Mouse (Mus musculus): ENCODE measurements around the gene Sox8.

Gene Sox8

GRCm38 (mm10) chr17:25582076-25582475 lies 11.6 kb upstream of the Sox8 start:
- DNase-seq (ENCODE audit: low read depth in 1 of 2, low spot score in 2 of 2): no peak

GRCm38 (mm10) chr17:25579332-25580047 lies 9.0 kb upstream of the Sox8 start:
- DNase-seq (ENCODE audit: low read depth in 1 of 2, low spot score in 2 of 2): no peak

- DNase-seq (ENCODE audit: low read depth in 1 of 2, low spot score in 2 of 2): peak; percentile 84 to 92
These were observed 8.4 kb upstream of the Sox8 start, which contains the start of gene Lmf1 for GRCm38 (mm10) chr17:25578920-25579319. TSS of gene Lmf1 (plus strand) at chr17:25579085.

DNA sequence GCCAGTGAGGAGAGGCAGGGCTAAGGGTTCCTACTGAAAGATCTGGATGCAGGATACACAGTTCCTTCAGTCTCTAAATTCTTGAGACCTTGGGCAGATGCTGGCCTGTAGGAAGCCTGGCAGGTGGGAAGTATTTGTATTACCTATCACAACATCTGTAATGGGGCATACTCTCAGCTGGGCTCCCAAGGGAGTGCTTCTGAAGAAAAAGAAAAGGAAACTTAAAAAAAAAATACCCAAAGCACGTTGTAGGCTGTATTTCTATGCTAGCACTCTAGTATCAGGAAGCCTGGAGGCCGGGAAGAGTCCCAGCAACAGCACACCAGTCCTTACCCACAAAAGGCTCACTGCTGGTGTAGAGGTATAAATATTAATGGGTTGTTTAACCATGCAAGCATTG lies 7.2 kb upstream of the Sox8 start:
- no peak for DNase-seq (ENCODE audit: low read depth in 1 of 2, low spot score in 2 of 2)

DNA sequence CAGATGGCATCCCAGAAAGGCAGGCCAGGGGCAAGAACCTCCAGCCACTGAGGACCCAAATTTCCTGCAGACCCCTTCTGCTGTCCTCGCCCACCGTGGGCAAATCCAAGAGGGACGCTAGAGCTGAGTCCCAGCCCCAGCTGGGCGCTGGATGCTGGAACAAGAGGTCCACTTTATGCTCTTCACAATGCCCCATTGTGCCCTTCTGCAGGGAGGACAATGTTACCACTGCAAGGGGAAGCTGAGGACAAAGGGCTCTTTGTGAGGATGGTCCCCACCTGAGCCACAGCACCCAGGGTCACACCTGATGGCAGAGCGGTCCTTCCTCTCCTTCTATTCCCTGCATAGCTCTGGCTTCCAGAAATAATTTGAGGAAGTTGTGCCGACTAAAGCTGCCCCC lies 6.8 kb upstream of the Sox8 start:
- no peak for DNase-seq (ENCODE audit: low read depth in 1 of 2, low spot score in 2 of 2)

DNA sequence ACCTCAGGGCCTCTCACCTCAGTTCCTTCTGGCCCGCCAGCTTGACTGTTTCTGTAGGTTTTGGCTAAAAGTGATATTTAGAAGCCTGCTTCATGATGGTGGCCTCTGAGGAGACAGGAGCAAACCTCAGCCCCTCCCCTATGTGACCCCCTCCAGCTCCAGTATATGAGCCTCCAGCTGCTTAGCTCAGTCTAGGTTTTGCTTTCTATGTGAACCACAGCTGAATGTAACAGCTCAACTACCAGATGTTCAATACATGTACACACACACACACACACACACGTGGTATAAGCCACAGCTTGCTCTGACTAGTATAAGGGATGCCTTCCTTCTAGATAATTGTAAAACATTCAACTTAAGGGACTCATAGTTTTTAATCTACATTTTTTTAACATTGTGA lies 5.5 kb upstream of the Sox8 start:
- no peak for DNase-seq (ENCODE audit: low read depth in 1 of 2, low spot score in 2 of 2)

GRCm38 (mm10) chr17:25575208-25575971 lies 4.9 kb upstream of the Sox8 start:
- no peak for DNase-seq (ENCODE audit: low read depth in 1 of 2, low spot score in 2 of 2)

DNA sequence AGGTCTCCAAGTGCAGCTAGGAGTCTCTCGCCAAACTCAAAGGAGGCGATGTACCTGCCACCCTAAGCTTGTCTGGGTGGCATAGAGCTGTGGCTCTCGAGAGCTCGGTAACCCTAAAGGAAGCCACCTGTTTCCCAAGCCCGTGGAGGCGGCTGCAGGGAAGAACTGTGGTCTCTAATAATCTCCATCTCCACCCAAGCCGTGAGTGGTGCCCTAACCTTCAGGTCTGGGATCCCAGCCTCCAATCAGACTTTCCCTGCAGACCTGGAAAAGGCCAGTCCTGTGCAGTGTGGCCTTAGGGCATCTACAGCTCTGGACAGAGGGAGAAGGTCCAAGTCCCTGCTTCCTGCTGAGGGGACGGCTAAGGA lies 951 bp upstream of the Sox8 start:
- no peak for DNase-seq (ENCODE audit: low read depth in 1 of 2, low spot score in 2 of 2)

- DNase-seq (ENCODE audit: low read depth in 1 of 2, low spot score in 2 of 2): no peak
These were observed 446 bp downstream of the Sox8 start for GRCm38 (mm10) chr17:25569833-25570647.

DNA sequence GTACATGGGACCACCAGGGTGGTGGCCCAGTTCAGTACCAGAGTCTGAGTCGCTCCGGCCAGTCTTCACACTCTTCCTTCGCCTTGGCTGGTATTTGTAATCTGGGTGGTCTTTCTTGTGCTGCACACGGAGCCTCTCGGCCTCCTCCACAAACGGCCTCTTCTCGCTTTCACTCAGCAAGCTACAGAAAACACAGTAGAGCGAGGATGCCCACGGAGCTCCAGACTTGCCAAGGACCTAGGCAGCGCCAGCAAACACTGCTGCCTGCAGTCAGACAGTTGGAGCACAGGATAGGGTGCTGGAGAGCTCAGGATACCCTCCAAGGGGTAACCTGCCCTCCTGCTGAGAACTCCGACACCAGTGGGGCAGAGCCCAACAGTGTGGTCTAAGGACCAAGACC lies 1.6 kb downstream of the Sox8 start:
- no peak for DNase-seq (ENCODE audit: low read depth in 1 of 2, low spot score in 2 of 2)

GRCm38 (mm10) chr17:25568206-25568605 lies 2.3 kb downstream of the Sox8 start:
- DNase-seq (ENCODE audit: low read depth in 1 of 2, low spot score in 2 of 2): no peak

GRCm38 (mm10) chr17:25567745-25568144 lies 2.7 kb downstream of the Sox8 start:
- DNase-seq (ENCODE audit: low read depth in 1 of 2, low spot score in 2 of 2): peak in 1 of 2 experiments; percentile 46

DNA sequence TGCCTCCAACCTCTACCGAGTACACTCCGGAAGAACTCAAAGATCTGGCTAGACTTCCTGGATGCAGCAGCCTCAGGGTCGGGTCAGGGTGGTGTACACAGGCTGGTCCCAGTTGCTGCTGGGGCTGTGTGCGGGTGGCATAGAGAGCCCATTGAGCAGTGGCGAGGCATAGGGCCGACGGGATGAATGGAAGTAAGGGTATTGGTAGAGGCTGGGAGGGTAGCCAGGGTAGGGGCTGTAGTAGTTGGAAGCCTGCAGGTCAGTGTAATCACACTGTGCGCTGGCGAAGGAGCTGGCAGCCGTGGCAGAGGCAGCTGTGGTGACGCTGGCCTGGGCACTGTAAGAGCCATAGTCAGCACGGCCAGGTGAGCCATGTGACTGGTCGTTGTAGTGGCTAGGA lies 3.2 kb downstream of the Sox8 start:
- DNase-seq (ENCODE audit: low read depth in 1 of 2, low spot score in 2 of 2): no peak

DNA sequence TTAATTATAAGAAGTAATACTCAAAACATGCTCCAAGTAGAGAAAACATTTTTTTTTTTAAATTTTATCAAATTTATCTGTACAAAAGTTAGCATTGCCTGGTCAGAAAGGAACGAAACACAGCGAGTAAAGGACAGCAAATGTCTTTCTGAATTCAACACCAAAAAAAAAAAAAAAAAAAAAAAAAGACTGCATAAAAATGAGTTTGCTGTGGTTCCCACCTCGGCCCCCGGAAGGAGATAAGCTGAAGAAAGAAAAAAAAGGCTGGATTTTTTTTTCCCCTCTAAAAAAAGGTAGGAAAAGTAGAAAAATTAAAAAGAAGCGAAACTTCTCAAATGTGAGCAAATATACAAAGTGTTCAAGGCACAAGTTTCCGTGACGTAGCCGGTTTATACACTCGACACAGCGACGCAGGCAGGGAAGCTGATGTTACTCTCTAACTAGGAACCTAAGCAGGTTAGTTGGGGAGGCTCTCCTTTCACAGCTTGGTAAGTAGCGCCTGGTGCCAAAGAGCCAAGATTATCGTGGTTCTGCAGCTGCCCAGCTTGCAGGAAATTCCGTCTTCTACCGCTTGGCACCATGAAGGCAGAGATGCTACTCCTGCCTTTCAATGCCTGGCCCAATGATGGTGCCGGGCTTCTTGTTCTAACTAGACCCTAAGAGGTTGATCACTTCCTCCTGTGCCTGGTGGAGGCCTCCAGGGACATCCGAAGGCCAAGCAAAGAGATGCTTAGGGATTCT lies 4.5 kb downstream of the Sox8 start:
- no peak for DNase-seq (ENCODE audit: low read depth in 1 of 2, low spot score in 2 of 2)

DNA sequence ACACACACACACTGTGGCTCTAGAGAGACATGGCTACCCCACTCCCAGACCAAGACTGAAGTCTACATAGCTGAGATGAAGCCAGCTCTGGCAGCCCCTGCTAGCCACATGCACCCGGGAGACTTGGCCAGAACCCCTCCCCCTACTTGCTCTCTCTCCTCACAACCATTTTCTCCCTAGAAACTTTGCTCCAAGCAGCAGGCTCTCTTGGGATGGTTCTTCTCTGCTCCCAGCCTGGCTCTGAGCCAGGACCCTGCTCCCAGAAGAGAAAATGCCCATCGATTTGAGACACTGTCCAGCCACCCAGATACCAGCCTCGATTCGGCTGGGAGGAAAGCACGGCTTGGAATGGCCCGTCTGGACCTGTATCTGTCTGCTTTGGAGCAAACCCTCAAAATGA lies 5.2 kb downstream of the Sox8 start:
- DNase-seq (ENCODE audit: low read depth in 1 of 2, low spot score in 2 of 2): no peak

DNA sequence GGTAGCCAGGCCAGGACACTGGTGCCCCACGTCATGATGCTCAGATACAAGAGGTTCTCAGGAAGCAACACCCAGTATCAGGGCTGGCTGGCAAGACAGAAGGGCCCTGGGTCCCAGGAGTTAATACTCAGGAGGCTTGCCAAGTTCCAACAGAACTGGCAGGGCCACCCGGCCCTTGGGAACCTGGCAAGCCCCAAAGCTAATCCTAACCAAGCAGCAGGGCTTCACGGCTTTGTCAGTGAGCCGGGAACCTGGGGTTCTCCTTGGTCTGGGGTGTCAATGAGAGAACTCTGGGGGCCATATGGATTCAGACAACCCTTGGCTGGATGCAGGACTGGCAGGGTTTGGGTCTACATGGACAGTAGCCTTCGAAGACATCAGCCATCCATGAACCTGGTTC lies 6.0 kb downstream of the Sox8 start:
- DNase-seq (ENCODE audit: low read depth in 1 of 2, low spot score in 2 of 2): no peak

GRCm38 (mm10) chr17:25561223-25562028 lies 9.1 kb downstream of the Sox8 start:
- DNase-seq (ENCODE audit: low read depth in 1 of 2, low spot score in 2 of 2): no peak

DNA sequence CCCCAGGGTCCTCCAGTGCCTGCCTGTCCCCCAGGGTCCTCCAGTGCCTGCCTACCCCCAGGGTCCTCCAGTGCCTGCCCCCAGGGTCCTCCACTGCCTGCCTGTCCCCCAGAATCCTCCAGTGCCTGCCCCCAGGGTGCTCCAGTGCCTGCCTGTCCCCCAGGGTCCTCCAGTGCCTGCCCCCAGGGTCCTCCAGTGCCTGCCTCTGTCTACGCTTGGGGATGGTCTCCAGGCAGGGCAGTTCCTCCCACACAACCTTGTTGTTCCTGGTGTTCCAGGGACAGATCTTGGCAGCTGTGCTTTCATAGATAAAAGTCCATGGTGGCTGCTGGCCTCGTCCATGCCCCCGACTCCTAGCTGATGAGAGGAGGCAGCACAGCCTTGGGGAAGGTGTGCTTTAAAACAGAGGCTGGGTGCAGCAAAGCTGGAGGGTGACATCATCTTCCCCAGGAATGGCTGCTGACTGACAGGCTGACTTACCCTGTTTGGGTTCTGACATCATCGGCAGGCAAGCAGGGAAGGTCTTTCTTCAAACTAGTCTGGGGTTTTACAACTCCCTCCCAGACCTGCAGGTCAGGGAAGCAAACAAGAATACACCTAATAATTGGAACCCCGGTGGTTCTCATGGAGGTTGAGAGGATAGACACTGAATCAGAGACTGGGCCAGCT lies 9.8 kb downstream of the Sox8 start:
- DNase-seq (ENCODE audit: low read depth in 1 of 2, low spot score in 2 of 2): no peak

DNA sequence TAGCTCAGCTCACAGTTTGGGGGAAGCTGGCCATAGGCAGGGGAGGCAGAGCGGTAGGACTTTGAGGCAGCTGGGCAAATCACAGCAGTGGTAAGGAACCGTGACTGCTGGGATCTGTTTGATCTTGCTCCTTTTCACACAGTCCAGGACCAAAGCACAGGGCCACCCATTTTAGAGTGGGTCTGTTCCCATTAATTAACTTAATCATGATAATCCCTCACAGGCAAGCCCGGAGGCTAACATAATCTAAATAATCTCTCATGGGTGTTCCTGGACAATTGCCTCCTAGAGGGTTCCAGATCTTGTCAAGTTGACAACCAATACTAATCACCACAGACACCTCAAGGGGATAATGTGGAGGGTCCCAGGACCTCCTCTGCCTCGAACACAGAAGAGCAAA lies 10.9 kb downstream of the Sox8 start:
- DNase-seq (ENCODE audit: low read depth in 1 of 2, low spot score in 2 of 2): no peak
